Mouse (Mus musculus) right cerebral cortex, postnatal 14 days (tissue): ENCODE measurements around the gene Trp63.
"Not testable (repeated sequence)": the region's sequence is repeated elsewhere in the genome, so short reads cannot be mapped to it uniquely, and the experiment has no call there.

Experiments
- DNase-seq: peaks from one replicate; pipeline ENCODE4 v3.0.0; 2022

The Trp63 gene

GRCm38 (mm10) chr16:25683531-25684248 lies at the start of gene Trp63:
Gene Trp63 (plus strand): TSS chr16:25683763.
- DNase-seq: no peak

- DNase-seq: not testable (repeated sequence)
These were observed 38.8 kb upstream of the Trp63 start for GRCm38 (mm10) chr16:25644716-25645115.

GRCm38 (mm10) chr16:25660510-25661235 lies 22.9 kb upstream of the Trp63 start:
- no peak for DNase-seq

- no peak for DNase-seq
These were observed 20.4 kb upstream of the Trp63 start for GRCm38 (mm10) chr16:25663116-25663515.

- DNase-seq: no peak
These were observed 9.6 kb upstream of the Trp63 start for GRCm38 (mm10) chr16:25673861-25674440.

GRCm38 (mm10) chr16:25680369-25680768 lies 3.2 kb upstream of the Trp63 start:
- no peak for DNase-seq

GRCm38 (mm10) chr16:25682533-25682932 lies 1.0 kb upstream of the Trp63 start:
- DNase-seq: peak; percentile 11

GRCm38 (mm10) chr16:25684572-25684971 lies 1.0 kb downstream of the Trp63 start:
- DNase-seq: no peak

GRCm38 (mm10) chr16:25690612-25691011 lies 7.0 kb downstream of the Trp63 start:
- no peak for DNase-seq

GRCm38 (mm10) chr16:25701252-25701651 lies 17.7 kb downstream of the Trp63 start:
- no peak for DNase-seq

GRCm38 (mm10) chr16:25706260-25706659 lies 22.7 kb downstream of the Trp63 start:
- DNase-seq: no peak

- DNase-seq: no peak
These were observed 32.2 kb downstream of the Trp63 start for GRCm38 (mm10) chr16:25715790-25716189.

- no peak for DNase-seq
These were observed 39.6 kb downstream of the Trp63 start for GRCm38 (mm10) chr16:25723131-25723530.

- DNase-seq: no peak
These were observed 43.4 kb downstream of the Trp63 start for GRCm38 (mm10) chr16:25727001-25727400.

GRCm38 (mm10) chr16:25727957-25728506 lies 44.5 kb downstream of the Trp63 start:
- DNase-seq: no peak

GRCm38 (mm10) chr16:25736912-25737311 lies 53.3 kb downstream of the Trp63 start:
- no peak for DNase-seq

- DNase-seq: no peak
These were observed 54.1 kb downstream of the Trp63 start for GRCm38 (mm10) chr16:25737623-25738050.

GRCm38 (mm10) chr16:25746807-25747206 lies 63.2 kb downstream of the Trp63 start:
- no peak for DNase-seq

GRCm38 (mm10) chr16:25751866-25752265 lies 68.3 kb downstream of the Trp63 start:
- DNase-seq: no peak

GRCm38 (mm10) chr16:25758108-25758507 lies 74.5 kb downstream of the Trp63 start:
- DNase-seq: no peak

GRCm38 (mm10) chr16:25765549-25765948 lies 82.0 kb downstream of the Trp63 start:
- DNase-seq: no peak

- no peak for DNase-seq
These were observed 91.0 kb downstream of the Trp63 start for GRCm38 (mm10) chr16:25774611-25775010.

GRCm38 (mm10) chr16:25777501-25777900 lies 93.9 kb downstream of the Trp63 start:
- no peak for DNase-seq

- no peak for DNase-seq
These were observed 96.4 kb downstream of the Trp63 start for GRCm38 (mm10) chr16:25779964-25780363.
